Mouse (Mus musculus) NIH3T3 (cell line): ENCODE results near the gene Olfr824.
A peak's percentile ranks its signal among the peaks of the same experiment; 100 is the strongest.
"Not testable (repeated sequence)": the region's sequence is repeated elsewhere in the genome, so short reads cannot be mapped to it uniquely, and the experiment has no call there.

Experiments used
- DNase-seq: peaks from one replicate; pipeline ENCODE4 v3.0.0-alpha.2; 2012; ENCODE audit warnings: low read depth

Olfr824 gene

DNA sequence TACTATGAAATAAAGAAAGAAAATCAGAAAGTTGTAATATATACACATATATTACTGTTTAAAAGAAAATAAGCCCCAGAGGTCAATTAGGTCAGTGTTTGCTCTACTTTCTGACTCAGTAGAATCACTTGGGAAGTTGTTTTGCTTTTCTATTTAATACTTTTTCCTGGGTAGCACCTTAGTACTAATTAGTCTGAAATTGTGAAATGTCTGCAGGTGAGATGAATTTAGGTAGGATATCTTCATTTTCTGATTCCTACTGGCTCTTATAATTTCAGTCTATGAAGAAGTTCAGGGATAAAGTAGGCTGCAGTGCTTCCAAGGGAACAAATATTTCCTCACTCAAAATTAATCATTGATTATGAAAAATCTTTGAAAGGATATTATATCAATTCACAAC, at the start of gene Olfr824:
Gene Olfr824, minus strand, starts transcription at position 101 of the 400 bp plus-strand sequence.
- not testable (repeated sequence) for DNase-seq

DNA sequence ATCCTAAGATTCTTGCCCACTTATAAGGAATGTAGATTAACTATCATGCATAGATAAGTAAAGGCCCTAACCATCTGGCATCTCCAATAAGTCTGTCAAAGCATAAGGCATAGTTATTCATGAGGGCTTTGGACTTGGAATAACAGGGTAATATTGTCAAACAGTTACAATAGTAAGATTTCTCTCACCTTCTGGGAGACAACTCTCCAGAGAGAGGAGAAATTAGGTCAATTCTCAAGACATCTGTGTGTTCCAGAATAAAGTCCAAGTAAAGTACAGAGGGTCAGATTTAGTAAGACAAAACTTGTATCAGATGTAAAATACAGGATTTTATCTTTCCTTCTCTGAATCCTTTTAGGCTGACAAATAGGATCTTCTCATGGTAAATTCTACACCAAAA, 36.9 kb upstream of the Olfr824 start, which contains the start of gene Olfr825:
Gene Olfr825, minus strand, starts transcription at position 101 of the 400 bp plus-strand sequence.
- no peak for DNase-seq

DNA sequence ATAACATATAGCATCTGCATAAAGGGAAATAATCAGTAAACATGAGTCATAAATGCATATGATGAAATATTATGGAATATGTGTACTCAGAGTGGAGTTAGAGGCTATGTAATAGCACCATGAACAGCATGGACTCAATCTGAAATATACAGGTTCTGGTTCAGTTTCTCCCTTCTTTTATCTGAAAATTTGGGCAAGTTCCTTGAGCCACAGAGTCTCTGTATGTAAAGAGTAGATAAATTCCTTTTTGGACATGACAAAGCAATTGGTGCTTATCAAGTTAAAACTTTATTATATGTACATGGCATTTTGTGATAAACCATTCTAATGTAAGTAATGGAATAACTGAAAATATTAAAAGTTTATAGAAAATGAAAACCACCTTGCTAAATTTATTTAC, 35.4 kb upstream of the Olfr824 start:
- no peak for DNase-seq

GRCm38 (mm10) chr10:130144121-130144520, 14.3 kb upstream of the Olfr824 start:
- no peak for DNase-seq

DNA sequence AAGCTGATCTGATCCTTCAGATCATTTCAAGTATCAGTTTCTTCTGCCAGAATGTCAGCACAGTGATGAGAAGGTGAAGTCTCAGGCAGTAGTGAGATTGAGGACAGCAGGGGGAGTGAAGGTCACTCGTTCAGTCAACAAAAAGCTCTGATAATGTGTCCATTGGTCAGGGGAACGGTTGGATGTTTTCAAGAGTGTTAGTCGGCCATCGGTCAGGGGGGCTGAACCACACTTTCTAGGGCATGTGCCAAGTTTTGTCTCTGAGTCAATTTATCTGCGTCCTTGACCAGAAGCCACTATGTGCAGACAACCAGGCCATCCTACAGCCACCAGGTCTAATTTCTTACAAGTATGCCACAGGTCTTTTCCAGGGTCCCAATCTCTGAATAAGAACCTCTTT, 12.7 kb upstream of the Olfr824 start:
- not testable (repeated sequence) for DNase-seq

- DNase-seq, result no peak
Observed at GRCm38 (mm10) chr10:130134811-130135210, 5.0 kb upstream of the Olfr824 start.

DNA sequence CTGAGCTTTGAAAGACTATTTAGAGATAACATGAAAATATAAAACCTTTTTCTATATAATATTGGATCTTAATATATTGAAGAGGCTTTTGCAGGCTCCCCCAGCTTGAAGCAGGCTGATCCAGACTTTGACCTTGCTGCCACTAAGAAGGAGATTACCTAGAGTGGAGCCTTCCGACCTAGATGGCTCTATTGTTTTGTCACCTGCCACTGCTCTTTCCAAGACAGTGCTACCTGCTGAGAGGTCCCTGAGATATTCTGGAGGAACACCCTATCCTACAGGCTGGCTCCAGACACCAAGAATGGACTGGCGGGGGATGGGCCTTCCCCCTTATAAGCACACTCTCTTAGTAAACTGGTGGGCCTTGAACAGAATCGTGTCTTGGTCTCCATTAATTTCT, 13.8 kb downstream of the Olfr824 start:
- not testable (repeated sequence) for DNase-seq

DNA sequence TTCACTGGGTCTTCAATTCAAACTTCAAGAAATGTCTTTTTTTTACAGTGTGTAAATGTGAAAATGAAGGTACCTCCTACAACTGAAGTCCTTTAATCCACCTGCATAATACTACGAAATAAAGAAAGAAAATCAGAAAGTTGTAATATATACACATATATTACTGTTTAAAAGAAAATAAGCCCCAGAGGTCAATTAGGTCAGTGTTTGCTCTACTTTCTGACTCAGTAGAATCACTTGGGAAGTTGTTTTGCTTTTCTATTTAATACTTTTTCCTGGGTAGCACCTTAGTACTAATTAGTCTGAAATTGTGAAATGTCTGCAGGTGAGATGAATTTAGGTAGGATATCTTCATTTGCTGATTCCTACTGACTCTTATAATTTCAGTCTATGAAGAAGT, 14.5 kb downstream of the Olfr824 start, which contains the start of gene Olfr823:
Gene Olfr823, minus strand, starts transcription at position 101 of the 400 bp plus-strand sequence.
- not testable (repeated sequence) for DNase-seq

GRCm38 (mm10) chr10:130096104-130096503, 33.7 kb downstream of the Olfr824 start:
- DNase-seq, result peak; percentile 25

DNA sequence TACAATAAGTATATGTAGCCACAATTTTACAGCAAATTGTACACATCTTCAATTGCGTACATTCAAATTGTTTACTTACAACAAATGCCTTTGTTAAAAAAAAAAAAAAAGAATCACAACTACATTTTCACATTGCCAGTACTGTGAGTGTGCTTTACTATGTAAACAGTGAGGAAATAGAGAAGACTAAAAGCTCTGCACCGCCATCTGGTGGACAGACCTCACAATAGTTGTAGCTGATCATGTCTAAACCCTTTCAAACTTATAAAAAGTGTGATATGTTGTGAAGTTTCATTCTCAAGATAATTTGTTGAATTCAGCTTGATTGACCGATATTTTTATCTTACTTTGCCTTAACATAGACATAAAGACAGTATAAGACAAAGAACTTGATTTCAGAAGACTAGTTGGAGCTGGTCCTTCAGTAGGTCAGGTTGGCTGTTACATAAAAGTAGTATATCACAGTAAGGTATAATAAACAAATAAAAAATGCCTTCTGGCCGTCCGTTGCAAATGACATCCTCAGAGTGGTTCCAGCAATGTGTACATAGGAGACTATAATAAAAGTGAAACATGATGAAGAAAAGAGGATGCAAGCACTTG, 36.9 kb downstream of the Olfr824 start:
- DNase-seq, result peak; percentile 80
